Mouse (Mus musculus) heart, embryonic 12.5 days (tissue): Measurements from ENCODE around the gene Pdha1. TPM values are rescaled to one million over a fixed set of nuclear protein-coding genes. Genes with fewer than 3 reads are reported as not detected.

ENCODE experiments used
- ATAC-seq: fragments of 200-750 bp; cut with Nextera tagmentation; 2 replicates; pipeline ENCODE4 v1.8.0; 2017; ENCODE audit warnings: moderate TSS enrichment, moderate library complexity; ENCODE audit not compliant: insufficient number of reproducible peaks, low FRiP score
- H3K27ac ChIP-seq: fragments of 300-500 bp; sonication (generic); 2 replicates; pipeline ENCODE4 v1.5.1; 2016; ENCODE audit warnings: mild to moderate bottlenecking, moderate library complexity; ENCODE audit not compliant: poor library complexity, severe bottlenecking
- H3K27me3 ChIP-seq: fragments of 300-500 bp; sonication (generic); replicated peaks from 2 replicates; pipeline ENCODE4 v1.6.1; 2016; ENCODE audit warnings: mild to moderate bottlenecking, moderate library complexity
- H3K36me3 ChIP-seq: fragments of 300-500 bp; sonication (generic); 2 replicates; pipeline ENCODE4 v1.6.1; 2016; ENCODE audit warnings: mild to moderate bottlenecking, moderate library complexity
- H3K4me1 ChIP-seq: fragments of 300-500 bp; sonication (generic); replicated peaks from 2 replicates; pipeline ENCODE4 v1.6.1; 2016; ENCODE audit warnings: mild to moderate bottlenecking
- H3K4me2 ChIP-seq: fragments of 300-500 bp; sonication (generic); 2 replicates; pipeline ENCODE4 v1.6.1; 2016; ENCODE audit warnings: mild to moderate bottlenecking, moderate library complexity
- H3K4me3 ChIP-seq: fragments of 300-500 bp; sonication (generic); 2 replicates; pipeline ENCODE4 v1.5.1; 2016; ENCODE audit warnings: mild to moderate bottlenecking
- H3K9ac ChIP-seq: fragments of 300-500 bp; sonication (generic); 2 replicates; pipeline ENCODE4 v1.6.1; 2016; ENCODE audit warnings: mild to moderate bottlenecking, moderate library complexity
- H3K9me3 ChIP-seq: fragments of 300-500 bp; sonication (generic); replicated peaks from 2 replicates; pipeline ENCODE4 v1.6.1; 2016; ENCODE audit warnings: mild to moderate bottlenecking, moderate library complexity
- WGBS: fragments of 180-500 bp; shearing (Covaris S2); methylation state at CpG from one replicate; pipeline ENCODE4 v1.1.7; 2016; 5-methylcytosine and 5-hydroxymethylcytosine counted together
- polyA plus RNA-seq: library from polyadenylated mRNA; unstranded; fragments of >200 nt; fragmentation: Nextera tagmentation; extraction: Ambion mirVana; gene quantifications from 2 replicates; pipeline ENCODE4 v1.2.1, GENCODE M21; 2016

The Pdha1 gene
- polyA plus RNA-seq, 1 experiment from 2014 or later, result 226 TPM

GRCm38 (mm10) chrX:160136153-160136552, 2.1 kb downstream of the Pdha1 start:
- H3K9ac ChIP-seq, result peak overlapping the region; percentile 51
- H3K4me3 ChIP-seq, result peak overlapping the region; percentile 36
- peak overlapping the region; percentile 68 for H3K4me2 ChIP-seq
- no peaks in the 10 kb centered on the region for H3K9me3 ChIP-seq
- H3K36me3 ChIP-seq, result peaks cover 8% of the 10 kb centered on the region
- no peak for ATAC-seq
- H3K4me1 ChIP-seq, result peaks cover 16% of the 10 kb centered on the region
- WGBS, result 38% methylated on average over 5 of the region's 5 CpGs
- no peak overlapping the region for H3K27ac ChIP-seq
- no peaks in the 10 kb centered on the region for H3K27me3 ChIP-seq

DNA sequence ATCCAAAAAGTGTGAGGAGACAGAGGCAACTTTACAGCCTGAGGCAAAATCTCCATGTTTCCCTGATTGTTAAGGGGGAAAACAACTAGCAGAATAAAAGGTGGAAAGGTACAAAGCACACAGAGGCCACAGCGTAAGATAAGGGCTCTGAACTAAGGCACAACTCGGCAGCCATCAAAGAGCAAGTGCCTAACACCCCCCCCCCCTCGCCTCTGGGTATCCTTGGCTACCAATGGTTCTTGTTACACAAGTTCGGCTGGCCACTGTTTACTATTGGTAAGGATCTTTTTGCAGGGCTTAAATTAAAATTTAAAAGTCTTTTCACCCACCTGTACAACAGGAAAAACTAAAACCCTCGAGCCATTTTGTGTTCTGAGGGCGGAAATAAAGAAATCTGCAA, 2.5 kb downstream of the Pdha1 start:
- WGBS, result 37% methylated on average over 6 of the region's 6 CpGs

GRCm38 (mm10) chrX:160134136-160134843, 3.9 kb downstream of the Pdha1 start:
- Histone ChIP-seq H3K9ac (no peak overlapping the region), H3K36me3 (peaks cover 21% of the 10 kb centered on the region), H3K4me1 (peaks cover 16% of the 10 kb centered on the region), H3K4me3 (no peak overlapping the region), H3K27ac (no peak overlapping the region), H3K9me3 (no peaks in the 10 kb centered on the region), H3K27me3 (no peaks in the 10 kb centered on the region), H3K4me2 (no peak overlapping the region)
- WGBS, result 67% methylated on average over 11 of the region's 11 CpGs
- ATAC-seq, result no peak

More for the DNA sequence above, 2.5 kb downstream of the Pdha1 start:
- H3K27me3 ChIP-seq, result no peaks in the 10 kb centered on the region
- no peak for ATAC-seq
- peak overlapping the region; percentile 36 for H3K4me3 ChIP-seq
- H3K27ac ChIP-seq, result no peak overlapping the region
- no peaks in the 10 kb centered on the region for H3K9me3 ChIP-seq
- H3K4me2 ChIP-seq, result peak overlapping the region; percentile 68
- H3K36me3 ChIP-seq, result peaks cover 13% of the 10 kb centered on the region
- peak overlapping the region; percentile 51; the same call in 1 of the 2 replicates for H3K9ac ChIP-seq
- peaks cover 16% of the 10 kb centered on the region for H3K4me1 ChIP-seq

- no peak overlapping the region for H3K9ac ChIP-seq
- H3K4me3 ChIP-seq, result no peak overlapping the region
- H3K36me3 ChIP-seq, result peaks cover 19% of the 10 kb centered on the region
- ATAC-seq, result no peak
- 0 out of 2 replicates have a peak, but pooled peaks cover 6% of the 10 kb centered on the region for H3K4me1 ChIP-seq
- no peaks in the 10 kb centered on the region for H3K9me3 ChIP-seq
- no peak overlapping the region for H3K4me2 ChIP-seq
- WGBS, result 60% methylated on average over 3 of the region's 3 CpGs
- H3K27ac ChIP-seq, result no peak overlapping the region
- no peaks in the 10 kb centered on the region for H3K27me3 ChIP-seq
These were observed 21.6 kb downstream of the Pdha1 start for GRCm38 (mm10) chrX:160116658-160117057.

- H3K27me3 ChIP-seq, result no peaks in the 10 kb centered on the region
- H3K27ac ChIP-seq, result no peak overlapping the region
- H3K9me3 ChIP-seq, result no peaks in the 10 kb centered on the region
- H3K4me2 ChIP-seq, result no peak overlapping the region
- peaks cover 17% of the 10 kb centered on the region for H3K36me3 ChIP-seq
- no peak for ATAC-seq
- H3K4me3 ChIP-seq, result no peak overlapping the region
- no peak overlapping the region for H3K9ac ChIP-seq
- H3K4me1 ChIP-seq, result 0 out of 2 replicates have a peak, but pooled peaks cover 6% of the 10 kb centered on the region
These were observed 22.1 kb downstream of the Pdha1 start for GRCm38 (mm10) chrX:160116074-160116473.

- Histone ChIP-seq H3K4me3 (no peak overlapping the region), H3K9ac (no peak overlapping the region), H3K27ac (no peak overlapping the region), H3K27me3 (no peaks in the 10 kb centered on the region), H3K36me3 (peaks cover 3% of the 10 kb centered on the region; the same call in 1 of the 2 replicates), H3K4me1 (0 out of 2 replicates have a peak, but pooled peaks cover 6% of the 10 kb centered on the region), H3K9me3 (no peaks in the 10 kb centered on the region), H3K4me2 (no peak overlapping the region)
- 56% methylated on average over 1 of the region's 1 CpGs for WGBS
- ATAC-seq, result no peak
These were observed 24.4 kb downstream of the Pdha1 start for GRCm38 (mm10) chrX:160113777-160114176.

GRCm38 (mm10) chrX:160107817-160108216, 30.4 kb downstream of the Pdha1 start:
- Histone ChIP-seq H3K36me3 (no peaks in the 10 kb centered on the region), H3K4me1 (no peaks in the 10 kb centered on the region), H3K9me3 (no peaks in the 10 kb centered on the region), H3K4me2 (no peak overlapping the region), H3K4me3 (no peak overlapping the region), H3K9ac (no peak overlapping the region), H3K27me3 (no peaks in the 10 kb centered on the region), H3K27ac (no peak overlapping the region)
- ATAC-seq, result no peak
- 67% methylated on average over 4 of the region's 4 CpGs for WGBS

DNA sequence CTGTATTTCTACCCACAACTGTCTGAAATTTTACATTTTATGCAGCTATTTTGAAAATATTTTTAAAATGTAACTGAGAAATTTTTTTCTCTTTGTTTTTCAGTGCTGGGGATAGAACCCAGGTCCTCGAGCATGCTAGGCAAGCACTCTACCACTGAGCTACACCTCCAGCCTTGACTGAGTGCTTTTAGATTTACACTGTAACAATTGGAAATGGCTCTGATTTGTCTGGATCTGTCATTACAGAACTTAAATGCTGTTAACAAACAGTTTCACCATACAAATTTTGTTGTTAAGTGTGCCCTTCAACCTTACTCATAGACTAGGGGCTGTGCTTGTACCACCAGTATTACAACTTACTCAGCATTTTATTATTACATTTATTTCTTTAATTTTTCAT, 46.2 kb downstream of the Pdha1 start:
- Histone ChIP-seq H3K9me3 (no peaks in the 10 kb centered on the region), H3K27ac (no peak overlapping the region), H3K36me3 (no peaks in the 10 kb centered on the region), H3K4me2 (no peak overlapping the region), H3K4me1 (no peaks in the 10 kb centered on the region), H3K9ac (no peak overlapping the region), H3K27me3 (no peaks in the 10 kb centered on the region), H3K4me3 (no peak overlapping the region)
- ATAC-seq, result no peak
- WGBS, result 64% methylated on average over 1 of the region's 1 CpGs

Other genes with a start within 250 kb of the Pdha1 start
- gene Map3k15, start 150.0 kb downstream of the Pdha1 start, polyA plus RNA-seq, result 0.31 and 0.50 TPM in 2 replicates